Mouse (Mus musculus) liver, postnatal 0 days (tissue): Measurements from ENCODE around the gene Ddx55. TPM values are rescaled to one million over a fixed set of nuclear protein-coding genes. Genes with fewer than 3 reads are reported as not detected.

Experiments
- ATAC-seq: fragments of 200-750 bp; cut with Nextera tagmentation; 2 replicates; pipeline ENCODE4 v1.8.0; 2017; ENCODE audit warnings: mild to moderate bottlenecking, moderate library complexity
- DNase-seq: peaks from one replicate; pipeline ENCODE4 v3.0.0-alpha.2; 2016
- H3K27ac ChIP-seq: fragments of 300-500 bp; sonication (generic); 2 replicates; pipeline ENCODE4 v1.5.1; 2014; ENCODE audit warnings: antibody characterized with exemption, moderate library complexity, mild to moderate bottlenecking, low read depth
- H3K27me3 ChIP-seq: fragments of 300-500 bp; sonication (generic); 2 replicates; pipeline ENCODE4 v1.6.1; 2014; ENCODE audit warnings: low read length, control low read depth, mixed read lengths; ENCODE audit not compliant: insufficient read depth
- H3K36me3 ChIP-seq: fragments of 300-500 bp; sonication (generic); replicated peaks from 2 replicates; pipeline ENCODE4 v1.6.1; 2014; ENCODE audit warnings: mild to moderate bottlenecking, control low read depth, low read length, moderate library complexity, mixed read lengths; ENCODE audit not compliant: insufficient read depth
- H3K4me1 ChIP-seq: fragments of 300-500 bp; sonication (generic); 2 replicates; pipeline ENCODE4 v1.6.1; 2014; ENCODE audit warnings: antibody characterized with exemption, mild to moderate bottlenecking, control low read depth; ENCODE audit not compliant: insufficient read depth
- H3K4me2 ChIP-seq: fragments of 300-500 bp; sonication (generic); 2 replicates; pipeline ENCODE4 v1.6.1; 2014; ENCODE audit warnings: low read depth, mild to moderate bottlenecking, low read length, moderate library complexity, mixed read lengths
- H3K4me3 ChIP-seq: fragments of 300-500 bp; sonication (generic); 2 replicates; pipeline ENCODE4 v1.5.1; 2014; ENCODE audit warnings: low read depth, low read length
- H3K9ac ChIP-seq: fragments of 300-500 bp; sonication (generic); replicated peaks from 2 replicates; pipeline ENCODE4 v1.6.1; 2014; ENCODE audit warnings: mild to moderate bottlenecking, moderate library complexity
- H3K9me3 ChIP-seq: fragments of 300-500 bp; sonication (generic); 2 replicates; pipeline ENCODE4 v1.6.1; 2016; ENCODE audit warnings: mild to moderate bottlenecking, control low read depth, low read length, mixed read lengths
- CTCF ChIP-seq: sonication (generic); IDR thresholded peaks from 2 replicates; pipeline ENCODE4 v1.5.1; 2016; ENCODE audit warnings: antibody characterized with exemption, low read depth
- EP300 ChIP-seq: IDR thresholded peaks from 2 replicates; pipeline ENCODE4 v1.6.1; 2016; ENCODE audit warnings: antibody characterized with exemption, low read depth, mild to moderate bottlenecking
- WGBS: fragments of 180-500 bp; shearing (Covaris S2); extraction: QIAGEN DNeasy Blood & Tissue Kit; methylation state at CpG from one replicate; pipeline ENCODE4 v1.1.7; 2014; ENCODE audit not compliant: insufficient replicate concordance; 5-methylcytosine and 5-hydroxymethylcytosine counted together
- polyA plus RNA-seq: library from polyadenylated mRNA; unstranded; fragments of >200 nt; fragmentation: Nextera tagmentation; extraction: Ambion mirVana; gene quantifications from 2 replicates; pipeline ENCODE4 v1.2.1, GENCODE M21; 2015

Ddx55 gene
- polyA plus RNA-seq = 3.6 and 3.7 TPM in 2 replicates

- Histone ChIP-seq H3K4me1 (peaks cover 14% of the 10 kb centered on the region), H3K4me3 (peak within 1 kb of the TSS; percentile 95), H3K36me3 (peaks cover 26% of the 10 kb centered on the region), H3K9me3 (no peaks in the 10 kb centered on the region), H3K9ac (peak within 1 kb of the TSS; percentile 84), H3K27ac (peak within 1 kb of the TSS; percentile 82), H3K4me2 (peak within 1 kb of the TSS; percentile 95), H3K27me3 (no peaks in the 10 kb centered on the region)
- ATAC-seq = peak; percentile 91
- TF ChIP-seq EP300 (no peak; the same call in 1 of the 2 replicates), CTCF (peak; percentile 53)
- WGBS = under 1% methylated on average over 66 of the region's 66 CpGs
- peak; percentile 92 for DNase-seq
Observed at GRCm38 (mm10) chr5:124552558-124553307, at the start of gene Ddx55. Gene Ddx55, plus strand, starts transcription at chr5:124552864.

GRCm38 (mm10) chr5:124503742-124504141 is 48.9 kb upstream of the Ddx55 start:
- no peak overlapping the region for H3K4me2 ChIP-seq
- no peak overlapping the region for H3K4me3 ChIP-seq
- DNase-seq = no peak
- no peak for ATAC-seq
- peaks cover 4% of the 10 kb centered on the region for H3K4me1 ChIP-seq
- H3K27me3 ChIP-seq = no peaks in the 10 kb centered on the region
- H3K36me3 ChIP-seq = no peaks in the 10 kb centered on the region
- no peak for TF ChIP-seq CTCF
- TF ChIP-seq EP300 = no peak
- no peak overlapping the region for H3K9ac ChIP-seq
- WGBS = 85% methylated on average over 14 of the region's 14 CpGs
- no peaks in the 10 kb centered on the region for H3K9me3 ChIP-seq
- no peak overlapping the region for H3K27ac ChIP-seq

- ATAC-seq = no peak
- no peak overlapping the region for H3K9ac ChIP-seq
- WGBS = 81% methylated on average over 4 of the region's 4 CpGs
Observed at GRCm38 (mm10) chr5:124505235-124505634, 47.4 kb upstream of the Ddx55 start.

GRCm38 (mm10) chr5:124506731-124507359 is 45.8 kb upstream of the Ddx55 start:
- DNase-seq (no peak), ATAC-seq (no peak)
- Histone ChIP-seq H3K27me3 (no peaks in the 10 kb centered on the region), H3K36me3 (no peaks in the 10 kb centered on the region), H3K4me1 (no peaks in the 10 kb centered on the region), H3K27ac (0 out of 2 replicates have a peak overlapping the region, but pooled peaks have one; percentile 16), H3K4me2 (0 out of 2 replicates have a peak overlapping the region, but pooled peaks have one; percentile 22), H3K4me3 (no peak overlapping the region), H3K9ac (no peak overlapping the region), H3K9me3 (no peaks in the 10 kb centered on the region)
- 58% methylated on average over 10 of the region's 10 CpGs for WGBS
- peak; percentile 31 for TF ChIP-seq CTCF
- TF ChIP-seq EP300 = no peak

More at GRCm38 (mm10) chr5:124505235-124505634, 47.4 kb upstream of the Ddx55 start:
- DNase-seq = no peak
- no peaks in the 10 kb centered on the region for H3K9me3 ChIP-seq
- H3K4me3 ChIP-seq = no peak overlapping the region
- H3K27me3 ChIP-seq = no peaks in the 10 kb centered on the region
- no peak overlapping the region for H3K27ac ChIP-seq
- no peaks in the 10 kb centered on the region for H3K36me3 ChIP-seq
- no peak overlapping the region for H3K4me2 ChIP-seq
- TF ChIP-seq CTCF = no peak
- TF ChIP-seq EP300 = no peak
- no peaks in the 10 kb centered on the region for H3K4me1 ChIP-seq

- ATAC-seq (no peak), DNase-seq (no peak)
- Histone ChIP-seq H3K4me2 (no peak overlapping the region), H3K9ac (no peak overlapping the region), H3K4me1 (no peaks in the 10 kb centered on the region), H3K9me3 (no peaks in the 10 kb centered on the region), H3K36me3 (0 out of 2 replicates have a peak, but pooled peaks cover 3% of the 10 kb centered on the region), H3K27ac (no peak overlapping the region), H3K4me3 (no peak overlapping the region), H3K27me3 (no peaks in the 10 kb centered on the region)
- WGBS = 80% methylated on average over 6 of the region's 6 CpGs
- no peak for TF ChIP-seq CTCF
- no peak for TF ChIP-seq EP300
Observed at GRCm38 (mm10) chr5:124509200-124509599, 43.5 kb upstream of the Ddx55 start.

- Histone ChIP-seq H3K4me3 (no peak overlapping the region), H3K9me3 (no peaks in the 10 kb centered on the region), H3K27ac (no peak overlapping the region), H3K4me2 (no peak overlapping the region), H3K9ac (0 out of 2 replicates have a peak overlapping the region, but pooled peaks have one; percentile 21), H3K36me3 (0 out of 2 replicates have a peak, but pooled peaks cover 6% of the 10 kb centered on the region), H3K27me3 (no peaks in the 10 kb centered on the region), H3K4me1 (no peaks in the 10 kb centered on the region)
- no peak for TF ChIP-seq CTCF
- DNase-seq (no peak), ATAC-seq (no peak)
- WGBS = 60% methylated on average over 12 of the region's 12 CpGs
Observed at GRCm38 (mm10) chr5:124509742-124510237, 42.9 kb upstream of the Ddx55 start.
